Comparison of ENCODE assay signal across 17 mouse cellular contexts in genomic region chr6:88718033-88718725, GRCm38 (mm10). TPM values are rescaled to one million over a fixed set of nuclear protein-coding genes. Genes with fewer than 3 reads are reported as not detected.
DNase-seq lines count a peak whose midpoint lies in the region; ATAC-seq and TF ChIP-seq lines count a peak whose summit lies in the region.
"Had no signal": no experiment of that assay in that cellular context is flagged by ENCODE, and none has a peak within 500 bp of the region (broad histone marks: within the 10 kb centered on the region; RNA-seq: fewer than 3 reads in every experiment).

No protein-coding gene starts in this region.

- no peaks in the 10 kb centered on the region for H3K9me3 ChIP-seq in heart, embryonic 16.5 days (replicated peaks; ENCODE audit: control insufficient read depth, low read length)
- H3K9me3 ChIP-seq in heart, embryonic 10.5 days = no peaks in the 10 kb centered on the region
- no peaks in the 10 kb centered on the region for H3K9me3 ChIP-seq in kidney, embryonic 14.5 days (ENCODE audit: control insufficient read depth, low read length)
- H3K9me3 ChIP-seq: embryonic facial prominence, embryonic 13.5 days; forebrain, embryonic 15.5 days; hindbrain, embryonic 15.5 days had no signal

- peak overlapping the region; percentile 38; the same call in 1 of the 2 replicates for H3K27ac ChIP-seq in heart, embryonic 16.5 days (ENCODE audit: low read length)
- H3K27ac ChIP-seq in heart, embryonic 10.5 days = no peak overlapping the region
- H3K27ac ChIP-seq in kidney, adult 2 months (ENCODE audit: insufficient read depth, low read depth, low read length) = peak overlapping the region; percentile 55
- H3K27ac ChIP-seq in kidney, embryonic 14.5 days (ENCODE audit: low read depth, low read length) = no peak overlapping the region
- H3K27ac ChIP-seq: embryonic facial prominence, embryonic 13.5 days; forebrain, embryonic 15.5 days; hindbrain, embryonic 15.5 days had no signal

- no peak for TF ChIP-seq CTCF in kidney, adult 2 months (conservative IDR thresholded peaks at IDR 0.05; ENCODE audit: insufficient read depth, insufficient read length, low read depth, low read length)

- no peak for DNase-seq in heart, embryonic 10.5 days (ENCODE audit: low spot score)
- peak; percentile 51 for DNase-seq in kidney, adult 2 months
- DNase-seq in adipocyte (ENCODE audit: low spot score) = peak; percentile 46
- DNase-seq in natural killer cell, adult 2 months (ENCODE audit: low spot score in 2 of 2) = peak; percentile 47 to 68
- no peak for DNase-seq in urinary bladder, postnatal 14 days (ENCODE audit: low spot score)
- DNase-seq: adrenal gland, adult 8-10 months; adrenal gland, postnatal 36 days; cerebellum, adult 11 months; cerebellum, adult 9-10 months; cerebellum, postnatal 25 days; gastrocnemius, postnatal 10 days had no signal

- no peaks in the 10 kb centered on the region for H3K27me3 ChIP-seq in heart, embryonic 16.5 days (ENCODE audit: control insufficient read depth, insufficient read depth, low read length)
- peaks cover 15% of the 10 kb centered on the region; the same call in 1 of the 2 replicates for H3K27me3 ChIP-seq in heart, embryonic 10.5 days (ENCODE audit: insufficient read depth, poor library complexity, severe bottlenecking)
- no peaks in the 10 kb centered on the region for H3K27me3 ChIP-seq in kidney, adult 2 months (replicated peaks; ENCODE audit: control insufficient read depth, insufficient read depth, low read length)
- no peaks in the 10 kb centered on the region for H3K27me3 ChIP-seq in kidney, embryonic 14.5 days (ENCODE audit: control insufficient read depth, insufficient read depth, low read length)
- H3K27me3 ChIP-seq: hindbrain, embryonic 15.5 days had no signal

- no peak overlapping the region for H3K4me2 ChIP-seq in heart, embryonic 16.5 days (ENCODE audit: low read depth, low read length)
- no peak overlapping the region for H3K4me2 ChIP-seq in kidney, embryonic 14.5 days (replicated peaks; ENCODE audit: low read depth, low read length)
- H3K4me2 ChIP-seq: embryonic facial prominence, embryonic 13.5 days; forebrain, embryonic 15.5 days; hindbrain, embryonic 15.5 days had no signal

- no peak for ATAC-seq in heart, embryonic 16.5 days (replicated peaks; ENCODE audit: extremely low read depth, insufficient read depth, low FRiP score)
- ATAC-seq in kidney, embryonic 14.5 days (ENCODE audit: low FRiP score, low TSS enrichment) = no peak
- ATAC-seq: forebrain, embryonic 15.5 days; intestine, embryonic 16.5 days had no signal

- H3K36me3 ChIP-seq in heart, embryonic 16.5 days (ENCODE audit: control insufficient read depth, insufficient read depth) = no peaks in the 10 kb centered on the region
- no peaks in the 10 kb centered on the region for H3K36me3 ChIP-seq in heart, embryonic 10.5 days
- no peaks in the 10 kb centered on the region for H3K36me3 ChIP-seq in kidney, adult 2 months (ENCODE audit: control insufficient read depth, insufficient read depth, low read length)
- no peaks in the 10 kb centered on the region for H3K36me3 ChIP-seq in kidney, embryonic 14.5 days (ENCODE audit: control insufficient read depth, insufficient read depth, low read length)
- H3K36me3 ChIP-seq: embryonic facial prominence, embryonic 13.5 days; forebrain, embryonic 15.5 days; hindbrain, embryonic 15.5 days had no signal

- H3K4me3 ChIP-seq in heart, embryonic 16.5 days (ENCODE audit: low read length) = no peak overlapping the region
- no peak overlapping the region for H3K4me3 ChIP-seq in heart, embryonic 10.5 days
- no peak overlapping the region for H3K4me3 ChIP-seq in kidney, adult 2 months (ENCODE audit: insufficient read depth, low read depth, low read length)
- H3K4me3 ChIP-seq in kidney, embryonic 14.5 days (ENCODE audit: low read length) = no peak overlapping the region
- H3K4me3 ChIP-seq: embryonic facial prominence, embryonic 13.5 days; forebrain, embryonic 15.5 days; hindbrain, embryonic 15.5 days had no signal

- 85% methylated on average over 7 of the region's 7 CpGs for WGBS in heart, embryonic 16.5 days
- WGBS in heart, embryonic 10.5 days = 81% methylated on average over 7 of the region's 7 CpGs
- 72% methylated on average over 7 of the region's 7 CpGs for WGBS in kidney, adult 2 months
- 86% methylated on average over 7 of the region's 7 CpGs for WGBS in kidney, embryonic 14.5 days

- TF ChIP-seq POLR2A in kidney, adult 2 months (IDR thresholded peaks at IDR 0.05; ENCODE audit: low read depth, low read length) = no peak

- H3K9ac ChIP-seq in heart, embryonic 16.5 days (ENCODE audit: low read length) = no peak overlapping the region
- no peak overlapping the region for H3K9ac ChIP-seq in kidney, embryonic 14.5 days (ENCODE audit: low read depth, low read length)
- H3K9ac ChIP-seq: embryonic facial prominence, embryonic 13.5 days; forebrain, embryonic 15.5 days; hindbrain, embryonic 15.5 days had no signal

- H3K4me1 ChIP-seq in heart, embryonic 16.5 days (ENCODE audit: control insufficient read depth, insufficient read depth, low read length) = no peaks in the 10 kb centered on the region; the same call in 1 of the 2 replicates
- H3K4me1 ChIP-seq in heart, embryonic 10.5 days = 0 out of 2 replicates have a peak, but pooled peaks cover 4% of the 10 kb centered on the region
- peaks cover 13% of the 10 kb centered on the region for H3K4me1 ChIP-seq in kidney, adult 2 months (ENCODE audit: control insufficient read depth, insufficient read depth, low read length)
- H3K4me1 ChIP-seq in kidney, embryonic 14.5 days (ENCODE audit: control insufficient read depth, insufficient read depth, low read length) = no peaks in the 10 kb centered on the region
- H3K4me1 ChIP-seq: hindbrain, embryonic 15.5 days had no signal

RNA-seq across cellular contexts. Expression of gene Mgll, which starts 6.0 kb away (rescaled TPM):
- 54.0 and 65.2 TPM in 2 replicates for polyA plus RNA-seq in heart, embryonic 16.5 days (2015; fragmentation: Nextera tagmentation; extraction: Ambion mirVana)
- 5.4 and 6.4 TPM in 2 replicates for polyA plus RNA-seq in heart, embryonic 10.5 days (2016; fragmentation: Nextera tagmentation; extraction: Ambion mirVana)
- polyA plus RNA-seq in kidney, adult 2 months (2012; rRNA removed) = 152 and 159 TPM in 2 replicates
- polyA plus RNA-seq in kidney, embryonic 14.5 days (2014; fragmentation: Nextera tagmentation; extraction: Ambion mirVana) = 22.8 and 29.9 TPM in 2 replicates

Comparison
In these comparisons a context has a peak if more than half of its experiments do, and no peak if none do; other contexts are left out.
1. H3K27ac ChIP-seq: peak in heart, embryonic 16.5 days (single experiment) and kidney, adult 2 months (single experiment); none in heart, embryonic 10.5 days (single experiment) and kidney, embryonic 14.5 days (single experiment).
2. DNase-seq: peak in kidney, adult 2 months (single experiment), adipocyte (single experiment) and natural killer cell, adult 2 months (2 of 2); none in heart, embryonic 10.5 days (single experiment) and urinary bladder, postnatal 14 days (single experiment).